Mouse (Mus musculus): ENCODE results near the gene Cpeb3. TPM values are rescaled to one million over a fixed set of nuclear protein-coding genes. Genes with fewer than 3 reads are reported as not detected.
"Not testable (repeated sequence)": the region's sequence is repeated elsewhere in the genome, so short reads cannot be mapped to it uniquely, and the experiment has no call there.

Cpeb3 gene
- polyA plus RNA-seq, 1 experiment from 2014 or later: 12.8 TPM

DNA sequence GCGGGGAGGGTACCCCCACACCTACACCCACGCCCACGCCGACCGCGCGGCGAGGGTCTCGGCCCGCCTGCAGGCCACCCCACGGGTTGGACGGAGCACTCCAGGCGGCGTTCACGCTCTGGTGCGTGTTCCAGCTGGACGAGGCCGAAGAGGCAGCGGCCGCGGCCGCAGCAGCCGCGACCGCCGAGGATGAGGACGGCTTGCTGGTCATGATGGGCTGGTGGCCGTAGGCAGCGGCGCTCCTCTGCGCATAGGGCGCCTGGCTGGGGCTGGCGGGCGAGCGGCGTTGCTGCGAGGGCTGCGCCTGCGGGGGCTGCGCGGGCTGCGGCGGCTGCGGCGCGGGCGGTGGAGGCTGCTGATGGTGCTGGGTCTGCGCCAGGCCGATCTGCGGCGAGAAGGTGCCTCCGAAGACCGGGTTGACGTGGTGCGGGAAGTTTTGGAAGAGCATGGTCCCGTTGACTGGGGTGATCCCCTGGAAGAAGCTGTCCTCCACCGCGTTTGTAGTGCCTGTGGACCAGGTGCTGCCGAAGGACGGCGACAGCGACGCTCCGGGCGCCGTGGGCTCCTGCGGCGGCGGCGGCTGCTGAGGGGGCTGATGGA lies 34.2 kb downstream of the Cpeb3 start:
- Histone ChIP-seq H3K27ac (replicated peaks) (peak overlapping the region; percentile 91), H3K4me3 (peak overlapping the region; percentile 69), H3K4me1 (replicated peaks) (peaks cover 54% of the 10 kb centered on the region), H3K36me3 (no peaks in the 10 kb centered on the region), H3K9ac (peak overlapping the region; percentile 79), H3K4me2 (peak overlapping the region; percentile 90), H3K27me3 (no peaks in the 10 kb centered on the region), H3K9me3 (no peaks in the 10 kb centered on the region)
- ATAC-seq (ENCODE audit: low FRiP score, low read depth): peak; percentile 46
- under 1% methylated on average over 65 of the region's 70 CpGs for WGBS

DNA sequence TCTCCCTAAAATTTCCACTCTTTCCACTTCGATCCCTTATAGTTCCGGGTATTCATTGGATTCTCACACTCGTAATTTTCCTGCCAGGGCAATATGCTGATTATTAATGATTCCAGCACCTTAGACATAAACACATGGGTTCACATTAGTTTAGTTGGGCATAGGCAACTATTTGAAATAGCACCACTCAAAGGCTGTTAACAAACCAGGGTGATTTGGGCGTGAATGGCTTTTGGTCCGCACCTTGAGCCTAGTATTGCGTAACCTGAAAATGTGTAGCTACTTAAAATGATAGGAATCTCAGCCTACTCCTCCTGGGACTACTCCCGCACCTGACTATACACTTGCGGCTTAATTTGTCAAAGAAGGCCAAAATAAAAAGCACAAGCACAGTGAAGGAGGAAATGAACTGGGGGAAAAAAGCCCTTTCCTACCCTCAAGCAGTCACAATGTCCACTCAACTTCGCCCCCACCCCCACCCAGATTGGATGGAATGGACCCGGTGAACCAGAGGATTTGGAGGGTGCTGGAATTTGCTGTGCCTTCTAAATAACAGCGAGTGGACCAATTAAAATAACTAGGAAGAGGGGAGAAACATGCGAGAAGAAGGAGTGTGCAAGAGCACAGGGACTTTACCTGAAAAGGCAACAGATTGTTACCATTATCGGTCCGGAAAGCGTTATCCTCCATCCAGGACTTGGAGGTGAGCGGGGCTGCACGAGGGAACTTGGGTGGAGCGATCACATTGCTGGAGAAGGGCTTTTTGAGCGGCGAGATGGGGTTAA lies 34.9 kb downstream of the Cpeb3 start:
- peak overlapping the region; percentile 69 for H3K4me3 ChIP-seq
- ATAC-seq (ENCODE audit: low FRiP score, low read depth): no peak
- WGBS: 24% methylated on average over 20 of the region's 20 CpGs

DNA sequence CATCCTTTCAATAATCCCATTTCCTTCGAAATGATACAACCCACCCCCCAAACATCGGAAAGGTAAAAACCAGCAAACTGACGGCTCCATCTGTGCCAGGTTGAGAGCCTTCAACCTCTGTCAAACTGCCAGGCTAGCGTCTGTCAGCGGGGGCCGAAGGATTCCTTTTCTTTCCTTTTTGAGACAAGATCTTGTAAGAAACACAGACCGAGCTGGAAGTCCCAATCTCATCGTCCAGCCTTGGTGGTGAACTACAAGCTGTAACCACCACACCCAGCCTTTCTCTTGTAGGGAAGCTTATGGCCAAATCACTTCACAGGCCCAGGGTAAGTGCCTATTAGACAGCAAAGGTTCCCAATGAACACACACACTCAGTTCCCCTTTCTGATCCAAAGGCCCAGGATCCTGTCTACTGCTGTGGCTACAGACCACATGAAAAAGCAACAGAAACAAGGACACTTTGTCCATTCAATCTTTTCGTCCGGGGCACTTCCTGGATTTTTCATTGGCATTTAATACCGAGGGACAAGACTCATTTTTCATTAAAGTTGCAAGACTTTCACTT lies 35.8 kb downstream of the Cpeb3 start:
- Histone ChIP-seq H3K9ac (peak overlapping the region; percentile 25; the same call in 1 of the 2 replicates), H3K27ac (replicated peaks) (no peak overlapping the region), H3K36me3 (0 out of 2 replicates have a peak, but pooled peaks cover 2% of the 10 kb centered on the region), H3K9me3 (no peaks in the 10 kb centered on the region), H3K4me3 (peak overlapping the region; percentile 69), H3K27me3 (no peaks in the 10 kb centered on the region), H3K4me2 (peak overlapping the region; percentile 90), H3K4me1 (replicated peaks) (peaks cover 46% of the 10 kb centered on the region)
- WGBS: 66% methylated on average over 11 of the region's 11 CpGs
- no peak for ATAC-seq (ENCODE audit: low FRiP score, low read depth)

More for the DNA sequence above, 34.9 kb downstream of the Cpeb3 start:
- Histone ChIP-seq H3K4me2 (peak overlapping the region; percentile 90), H3K9me3 (no peaks in the 10 kb centered on the region), H3K9ac (peak overlapping the region; percentile 79), H3K27ac (replicated peaks) (peak overlapping the region; percentile 91), H3K4me1 (replicated peaks) (peaks cover 50% of the 10 kb centered on the region), H3K27me3 (no peaks in the 10 kb centered on the region), H3K36me3 (0 out of 2 replicates have a peak, but pooled peaks cover 2% of the 10 kb centered on the region)

DNA sequence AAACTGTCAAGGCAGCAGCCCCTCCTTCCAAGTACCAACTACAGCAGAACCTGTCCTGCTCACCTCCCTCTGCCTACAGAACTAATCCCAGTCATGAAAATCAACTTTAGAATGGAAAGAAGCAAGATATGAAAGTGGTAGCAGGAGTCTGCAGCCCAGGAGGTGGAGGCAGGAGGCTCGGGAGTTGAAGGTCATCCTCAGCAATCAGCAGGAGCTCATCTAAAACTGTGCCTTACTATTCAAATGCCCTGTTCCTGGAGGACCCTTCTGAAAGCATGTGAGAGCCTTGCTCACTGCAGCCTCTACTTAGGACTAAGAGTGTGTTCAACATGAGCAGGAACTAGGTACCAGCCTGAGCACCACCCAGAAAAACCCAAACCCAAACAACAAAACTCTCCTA lies 36.3 kb downstream of the Cpeb3 start:
- Histone ChIP-seq H3K4me2 (peak overlapping the region; percentile 90), H3K9ac (peak overlapping the region; percentile 25; the same call in 1 of the 2 replicates), H3K27ac (replicated peaks) (no peak overlapping the region), H3K4me1 (replicated peaks) (peaks cover 45% of the 10 kb centered on the region), H3K4me3 (peak overlapping the region; percentile 69), H3K36me3 (0 out of 2 replicates have a peak, but pooled peaks cover 2% of the 10 kb centered on the region), H3K27me3 (no peaks in the 10 kb centered on the region), H3K9me3 (no peaks in the 10 kb centered on the region)
- 50% methylated on average over 1 of the region's 1 CpGs for WGBS
- ATAC-seq (ENCODE audit: low FRiP score, low read depth): no peak

DNA sequence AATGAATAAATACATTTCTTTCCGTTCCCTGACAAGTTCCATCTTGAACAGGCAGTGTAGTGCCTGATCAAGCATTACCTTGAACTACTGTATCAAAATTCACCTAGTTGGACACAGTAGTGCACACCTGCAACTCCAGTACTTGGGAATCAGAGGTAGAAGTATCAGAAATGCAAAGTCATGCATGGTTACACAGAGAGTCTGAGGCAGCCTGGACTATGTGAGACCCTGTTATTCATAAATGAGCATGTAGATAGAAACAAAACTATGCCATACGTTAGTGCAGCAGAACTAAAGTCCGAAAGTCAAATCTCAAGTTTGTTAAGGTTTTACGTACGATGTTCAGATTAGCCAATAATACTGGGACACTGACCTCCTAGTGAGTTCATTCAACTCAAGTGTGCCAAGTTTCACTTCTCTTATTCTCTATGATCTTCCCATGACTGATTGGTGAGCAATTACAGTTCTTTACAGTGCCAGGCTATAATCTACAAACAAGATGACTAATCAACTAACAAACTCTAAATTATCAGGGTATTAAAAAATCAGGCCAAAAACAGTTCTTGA lies 51.5 kb downstream of the Cpeb3 start:
- Histone ChIP-seq H3K4me3 (no peak overlapping the region), H3K4me1 (replicated peaks) (no peaks in the 10 kb centered on the region), H3K9me3 (no peaks in the 10 kb centered on the region), H3K27ac (replicated peaks) (no peak overlapping the region), H3K9ac (no peak overlapping the region), H3K36me3 (no peaks in the 10 kb centered on the region), H3K27me3 (no peaks in the 10 kb centered on the region), H3K4me2 (no peak overlapping the region)
- WGBS: 81% methylated on average over 5 of the region's 5 CpGs
- no peak for ATAC-seq (ENCODE audit: low FRiP score, low read depth)

DNA sequence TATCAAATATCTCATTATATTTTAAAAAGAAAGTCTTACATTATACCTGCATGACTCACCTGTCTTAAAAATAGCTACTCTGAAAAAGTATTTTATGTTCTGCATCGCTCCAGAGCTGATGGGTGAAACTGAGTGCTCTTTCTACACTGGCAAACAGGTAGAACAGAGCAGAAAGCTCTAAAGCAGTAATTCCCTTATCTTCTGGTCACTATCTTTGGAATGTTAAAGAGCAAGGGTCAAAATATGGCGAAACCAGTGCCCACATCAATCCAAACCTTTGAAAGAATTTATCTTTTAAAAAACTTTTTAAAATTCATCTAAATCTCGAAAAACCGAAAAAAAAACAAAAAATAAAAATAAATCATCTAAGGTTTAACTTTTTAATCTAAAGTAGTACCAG lies 52.4 kb downstream of the Cpeb3 start:
- no peaks in the 10 kb centered on the region for H3K36me3 ChIP-seq
- H3K4me3 ChIP-seq: no peak overlapping the region
- H3K9ac ChIP-seq: no peak overlapping the region
- no peaks in the 10 kb centered on the region for H3K4me1 ChIP-seq (replicated peaks)
- H3K4me2 ChIP-seq: no peak overlapping the region
- no peak overlapping the region for H3K27ac ChIP-seq (replicated peaks)
- WGBS: 89% methylated on average over 4 of the region's 4 CpGs
- no peak for ATAC-seq (ENCODE audit: low FRiP score, low read depth)
- no peaks in the 10 kb centered on the region for H3K9me3 ChIP-seq
- H3K27me3 ChIP-seq: no peaks in the 10 kb centered on the region

DNA sequence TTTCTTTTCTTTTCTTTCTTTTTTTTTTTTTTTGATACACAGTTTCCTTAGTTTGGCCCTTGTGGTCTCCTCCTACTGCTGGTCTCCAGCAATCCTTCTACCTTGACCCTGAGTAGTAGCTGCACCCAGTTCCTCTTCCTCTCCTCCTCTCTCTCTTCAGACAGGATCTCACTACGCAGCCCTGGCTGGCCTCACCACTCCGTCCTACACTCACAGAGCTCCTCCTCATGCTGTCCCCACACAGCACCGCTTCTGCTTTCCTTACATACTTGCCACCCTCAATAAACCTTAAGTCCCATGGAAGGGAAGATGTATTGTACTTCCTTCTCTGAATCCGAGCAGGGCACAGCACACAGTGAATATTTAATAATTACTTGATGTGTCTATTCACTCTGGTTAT lies 61.3 kb downstream of the Cpeb3 start:
- Histone ChIP-seq H3K9me3 (no peaks in the 10 kb centered on the region), H3K27ac (replicated peaks) (no peak overlapping the region), H3K4me1 (replicated peaks) (peaks cover 4% of the 10 kb centered on the region; the same call in 1 of the 2 replicates), H3K4me2 (no peak overlapping the region), H3K36me3 (no peaks in the 10 kb centered on the region), H3K4me3 (no peak overlapping the region), H3K9ac (no peak overlapping the region), H3K27me3 (no peaks in the 10 kb centered on the region)
- ATAC-seq (ENCODE audit: low FRiP score, low read depth): no peak
- WGBS: 74% methylated on average over 4 of the region's 4 CpGs

DNA sequence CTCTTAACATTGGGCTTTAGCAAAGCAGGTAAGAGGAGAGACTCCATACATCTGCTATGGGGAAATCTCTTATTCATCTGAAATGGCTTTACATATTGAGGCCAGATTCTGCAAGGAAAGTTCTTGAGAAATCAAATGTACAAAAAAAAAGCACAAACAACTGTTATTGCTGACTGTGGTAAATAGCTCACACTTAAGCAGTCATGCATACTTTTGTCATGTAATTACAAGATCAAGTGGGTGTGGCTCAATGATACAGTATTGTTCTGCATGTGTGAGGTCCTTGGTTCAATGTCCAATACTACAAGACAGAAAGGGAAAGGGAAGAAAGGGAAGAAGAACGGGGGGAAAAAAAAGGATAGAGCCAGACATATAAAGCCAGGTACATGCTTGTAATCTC lies 62.6 kb downstream of the Cpeb3 start:
- no peaks in the 10 kb centered on the region for H3K9me3 ChIP-seq
- WGBS: 92% methylated on average over 1 of the region's 1 CpGs

DNA sequence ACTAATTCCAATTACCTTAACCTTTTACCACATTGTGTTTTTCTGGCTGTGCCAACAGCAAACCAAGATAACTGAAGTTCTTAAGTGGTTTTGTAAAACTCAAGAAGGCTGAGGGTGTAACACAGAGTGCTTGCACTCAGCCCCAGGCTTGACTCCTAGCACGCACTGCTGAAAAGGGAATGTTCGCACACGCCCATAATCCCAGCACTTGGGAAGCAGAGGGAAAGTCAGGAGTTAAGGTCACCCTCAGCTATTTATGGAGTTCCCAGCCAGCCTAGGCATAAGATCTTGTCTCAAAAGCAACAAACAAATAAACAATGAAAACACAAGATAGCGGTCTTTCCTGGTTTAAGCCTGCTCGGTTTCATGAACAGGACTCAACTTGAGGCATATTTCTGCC lies 63.0 kb downstream of the Cpeb3 start:
- WGBS: 95% methylated on average over 5 of the region's 5 CpGs

More for the DNA sequence above, 62.6 kb downstream of the Cpeb3 start:
- H3K4me3 ChIP-seq: no peak overlapping the region
- peaks cover 4% of the 10 kb centered on the region; the same call in 1 of the 2 replicates for H3K4me1 ChIP-seq (replicated peaks)
- H3K36me3 ChIP-seq: no peaks in the 10 kb centered on the region
- no peaks in the 10 kb centered on the region for H3K27me3 ChIP-seq
- H3K27ac ChIP-seq (replicated peaks): no peak overlapping the region
- no peak overlapping the region for H3K9ac ChIP-seq
- H3K4me2 ChIP-seq: no peak overlapping the region
- ATAC-seq (ENCODE audit: low FRiP score, low read depth): no peak

DNA sequence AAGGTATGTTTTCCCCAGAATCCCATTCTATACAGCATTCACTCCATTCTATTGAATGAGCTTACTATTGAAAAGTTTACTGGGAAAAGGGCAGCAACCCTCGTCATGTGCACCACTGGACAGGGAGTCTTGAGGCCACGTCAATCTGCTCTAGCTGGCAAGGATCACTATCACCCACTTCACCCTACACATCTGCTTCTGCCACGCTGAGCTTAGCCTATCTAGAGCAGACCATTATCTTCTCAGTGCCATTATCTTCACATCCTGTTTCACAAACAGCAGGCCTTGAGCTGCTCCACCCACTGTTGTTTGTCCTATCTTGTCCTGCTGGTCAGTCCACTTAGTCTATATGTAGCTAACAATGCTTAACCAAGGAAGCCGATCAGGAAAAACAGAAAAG lies 66.8 kb downstream of the Cpeb3 start:
- Histone ChIP-seq H3K4me1 (replicated peaks) (no peaks in the 10 kb centered on the region), H3K9ac (no peak overlapping the region), H3K4me3 (no peak overlapping the region), H3K36me3 (no peaks in the 10 kb centered on the region), H3K9me3 (no peaks in the 10 kb centered on the region), H3K4me2 (no peak overlapping the region), H3K27me3 (no peaks in the 10 kb centered on the region), H3K27ac (replicated peaks) (no peak overlapping the region)
- ATAC-seq (ENCODE audit: low FRiP score, low read depth): no peak
- 76% methylated on average over 4 of the region's 4 CpGs for whole genome bisulfite sequencing

More for the DNA sequence above, 63.0 kb downstream of the Cpeb3 start:
- no peak overlapping the region for H3K27ac ChIP-seq (replicated peaks)
- H3K4me3 ChIP-seq: no peak overlapping the region
- no peaks in the 10 kb centered on the region for H3K27me3 ChIP-seq
- ATAC-seq (ENCODE audit: low FRiP score, low read depth): no peak
- H3K4me2 ChIP-seq: no peak overlapping the region
- no peaks in the 10 kb centered on the region for H3K36me3 ChIP-seq
- no peaks in the 10 kb centered on the region for H3K9me3 ChIP-seq
- peaks cover 3% of the 10 kb centered on the region; the same call in 1 of the 2 replicates for H3K4me1 ChIP-seq (replicated peaks)
- H3K9ac ChIP-seq: no peak overlapping the region

DNA sequence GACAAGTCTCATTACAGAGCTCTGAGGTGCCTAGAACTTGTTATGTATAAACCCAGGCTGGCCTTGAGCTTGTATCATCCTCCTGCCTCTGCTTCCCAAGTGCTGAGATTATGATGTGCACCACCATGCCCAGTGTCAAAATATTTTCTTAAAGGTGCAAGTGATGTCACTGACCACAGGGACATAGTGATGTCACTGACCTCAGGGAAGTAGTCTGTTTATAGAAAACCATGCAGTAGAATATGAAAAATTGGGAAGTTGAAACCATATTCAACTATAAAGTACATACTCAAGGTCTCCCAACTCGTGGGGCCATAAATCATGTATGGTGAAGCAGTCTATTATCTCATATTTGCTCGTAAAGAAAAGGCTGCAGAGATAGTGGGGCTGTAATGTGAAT lies 71.3 kb downstream of the Cpeb3 start:
- H3K36me3 ChIP-seq: no peaks in the 10 kb centered on the region
- no peaks in the 10 kb centered on the region for H3K9me3 ChIP-seq
- H3K4me2 ChIP-seq: no peak overlapping the region
- ATAC-seq (ENCODE audit: low FRiP score, low read depth): no peak
- no peaks in the 10 kb centered on the region for H3K27me3 ChIP-seq
- no peak overlapping the region for H3K27ac ChIP-seq (replicated peaks)
- H3K4me1 ChIP-seq (replicated peaks): no peaks in the 10 kb centered on the region
- no peak overlapping the region for H3K9ac ChIP-seq
- H3K4me3 ChIP-seq: no peak overlapping the region
- 63% methylated on average over 2 of the region's 2 CpGs for WGBS

DNA sequence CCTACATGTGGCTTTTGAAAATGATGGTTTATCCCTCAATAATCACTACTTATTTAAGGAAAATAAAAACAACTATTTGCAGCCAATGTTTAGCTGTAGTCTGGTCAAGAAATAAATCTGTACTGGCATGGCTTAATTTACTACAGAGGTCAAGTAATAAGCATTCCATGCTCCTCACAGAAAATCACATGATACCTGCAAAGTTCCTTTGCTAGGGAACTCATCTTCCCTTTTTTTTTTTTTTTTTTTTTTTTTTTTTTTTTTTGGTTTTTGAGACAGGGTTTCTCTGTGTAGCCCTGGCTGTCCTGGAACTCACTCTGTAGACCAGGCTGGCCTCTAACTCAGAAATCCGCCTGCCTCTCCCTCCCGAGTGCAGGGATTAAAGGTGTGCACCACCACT lies 72.9 kb downstream of the Cpeb3 start:
- WGBS: 94% methylated on average over 2 of the region's 2 CpGs
- ATAC-seq (ENCODE audit: low FRiP score, low read depth); H3K4me2 ChIP-seq: not testable (repeated sequence)

More for the DNA sequence above, 72.9 kb downstream of the Cpeb3 start:
- not testable (repeated sequence) for H3K27me3 ChIP-seq; H3K27ac ChIP-seq (replicated peaks); H3K4me3 ChIP-seq; H3K4me1 ChIP-seq (replicated peaks); H3K9me3 ChIP-seq; H3K9ac ChIP-seq; H3K36me3 ChIP-seq
